Mouse (Mus musculus) left cerebral cortex, adult 6 months (tissue): ENCODE results near the gene Gm3453. TPM values are rescaled to one million over a fixed set of nuclear protein-coding genes. Genes with fewer than 3 reads are reported as not detected.

Experiments
- long read RNA-seq, 2 experiments: library from polyadenylated mRNA; unstranded; transcript quantifications; one replicate each; pipeline ENCODE4 v2.0.0; 2019 to 2020
- polyA plus RNA-seq: library from polyadenylated mRNA; unstranded; fragments of <200 nt; fragmentation: Nextera tagmentation; gene quantifications from 2 replicates; pipeline ENCODE4 v1.2.3, GENCODE M21; 2021

Gene Gm3453
- not detected in 2 replicates for polyA plus RNA-seq
- long read RNA-seq, experiment 1: 0 reads
- long read RNA-seq, experiment 2: 0 reads

DNA sequence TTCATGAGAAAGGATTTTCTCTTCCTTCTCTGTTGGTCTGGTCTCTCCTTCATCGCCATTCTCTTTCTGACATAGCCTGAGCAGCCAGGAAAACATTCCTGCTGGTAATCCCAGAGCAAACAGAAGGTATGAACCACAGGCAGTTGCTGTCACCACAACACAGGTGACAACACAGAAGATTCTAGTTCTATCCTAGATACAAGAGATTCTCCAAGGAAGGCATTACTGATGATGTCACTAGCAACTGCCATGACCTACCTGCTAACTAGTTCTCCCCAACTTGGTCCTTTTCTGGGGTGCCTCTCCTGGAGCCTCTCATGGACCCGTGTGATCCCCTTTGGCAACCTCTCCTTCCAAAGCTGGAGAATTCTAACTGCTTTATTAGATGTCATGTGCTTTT lies at the start of gene Gm3453:
Gene Gm3453, minus strand, starts transcription at position 101 of the 400 bp plus-strand sequence.

DNA sequence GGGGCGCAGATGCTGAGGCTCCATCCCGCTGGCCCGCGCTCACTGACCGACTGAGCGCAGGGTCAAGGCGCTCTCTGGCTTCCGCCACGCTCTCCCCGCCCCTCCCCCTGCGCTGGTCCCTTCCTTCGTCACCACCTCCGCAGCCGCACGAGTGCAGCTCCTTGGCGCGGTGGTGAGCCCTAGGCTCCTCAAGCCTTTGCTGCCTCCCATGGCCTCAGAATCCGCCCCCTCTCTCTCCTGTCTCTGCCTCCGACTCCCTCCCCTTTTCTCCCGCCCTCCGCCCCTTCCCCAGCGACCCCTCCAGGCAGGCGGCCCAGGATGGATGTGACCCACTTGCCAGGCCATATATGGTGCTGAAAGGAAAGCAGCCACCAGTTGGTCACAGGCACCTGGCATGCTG lies 17.3 kb downstream of the Gm3453 start, which contains the start of gene Gm3248:
Gene Gm3248, minus strand, starts transcription at position 111 of the 400 bp plus-strand sequence.

Other genes with a start within 250 kb of the Gm3453 start
- 0.10 and 0.20 TPM in 2 replicates for gene Gm3373, start 237.6 kb downstream of the Gm3453 start, polyA plus RNA-seq
- gene Gm3383, start 171.2 kb downstream of the Gm3453 start, polyA plus RNA-seq: 0.41 and 1.2 TPM in 2 replicates
- gene Gm3424, start 148.8 kb downstream of the Gm3453 start, polyA plus RNA-seq: not detected in 2 replicates
- gene Gm8237, start 98.8 kb downstream of the Gm3453 start, polyA plus RNA-seq: 0.15 and 0.31 TPM in 2 replicates
- 0.33 and 0.58 TPM in 2 replicates for gene Gm3248, start 17.4 kb downstream of the Gm3453 start, polyA plus RNA-seq
- not detected in 2 replicates for gene Gm6337, start 79.1 kb upstream of the Gm3453 start, polyA plus RNA-seq
- gene Gm8206, start 114.8 kb upstream of the Gm3453 start, polyA plus RNA-seq: not detected in 2 replicates
- gene Gm3468, start 129.5 kb upstream of the Gm3453 start, polyA plus RNA-seq: 0.39 and 0.55 TPM in 2 replicates
- gene Gm3476, start 146.7 kb upstream of the Gm3453 start, polyA plus RNA-seq: not detected in 2 replicates
- not detected in 2 replicates for gene Gm21560, start 240.2 kb upstream of the Gm3453 start, polyA plus RNA-seq